Mouse (Mus musculus) C2C12 (cell line): Measurements from ENCODE around the gene Rwdd3.

ENCODE experiments used
- CTCF ChIP-seq: IDR thresholded peaks from one replicate; pipeline ENCODE4 v1.5.1; 2011; ENCODE audit not compliant: control insufficient read depth, insufficient read depth, insufficient read length
- FOSL1 ChIP-seq: IDR thresholded peaks from one replicate; pipeline ENCODE4 v1.8.0; 2011; ENCODE audit warnings: mild to moderate bottlenecking, low read length; ENCODE audit not compliant: poor library complexity, insufficient read depth, severe bottlenecking
- MAX ChIP-seq: IDR thresholded peaks from one replicate; pipeline ENCODE4 v1.6.1; 2011; ENCODE audit warnings: mild to moderate bottlenecking, control low read depth

GRCm38 (mm10) chr3:121111068-121111467 is 60.4 kb downstream of the Rwdd3 start:
- TF ChIP-seq CTCF (no peak), FOSL1 (no peak), MAX (no peak)
